Mouse (Mus musculus): ENCODE data around the gene Pax7.

Gene Pax7

DNA sequence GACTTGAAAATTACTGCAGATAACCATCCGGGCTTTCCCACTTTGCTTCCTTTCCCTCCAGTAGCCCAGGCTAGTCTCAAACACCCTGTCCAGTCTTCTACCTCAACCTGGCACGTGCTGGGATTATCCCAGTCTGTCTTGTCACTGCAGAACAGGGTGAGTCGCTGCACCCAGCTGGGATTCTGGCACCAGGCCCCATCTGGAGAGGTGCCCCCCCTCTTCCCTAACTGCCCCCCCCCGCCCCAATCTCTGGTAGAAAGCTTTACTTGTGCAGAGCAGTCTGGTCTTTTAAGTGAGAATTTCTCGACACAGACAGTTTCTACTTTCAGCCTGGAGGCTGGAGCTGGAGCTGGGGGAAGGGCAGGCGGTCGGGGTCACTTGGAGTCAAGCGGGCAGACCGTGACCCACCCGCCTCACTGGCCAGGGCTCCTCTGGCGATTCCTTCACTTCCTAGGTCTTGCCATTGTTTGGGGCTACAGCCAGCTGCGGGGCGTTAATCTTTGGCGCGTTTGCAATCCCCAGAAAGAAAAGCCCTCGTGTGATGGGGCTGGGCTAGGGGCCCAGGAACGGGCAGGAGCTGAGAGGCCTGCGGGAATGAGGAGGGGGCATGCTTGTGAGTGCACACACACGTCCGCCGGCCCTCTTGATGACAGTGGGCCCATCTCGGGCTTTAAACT is 22.4 kb downstream of the Pax7 start:
- no peak for DNase-seq

DNA sequence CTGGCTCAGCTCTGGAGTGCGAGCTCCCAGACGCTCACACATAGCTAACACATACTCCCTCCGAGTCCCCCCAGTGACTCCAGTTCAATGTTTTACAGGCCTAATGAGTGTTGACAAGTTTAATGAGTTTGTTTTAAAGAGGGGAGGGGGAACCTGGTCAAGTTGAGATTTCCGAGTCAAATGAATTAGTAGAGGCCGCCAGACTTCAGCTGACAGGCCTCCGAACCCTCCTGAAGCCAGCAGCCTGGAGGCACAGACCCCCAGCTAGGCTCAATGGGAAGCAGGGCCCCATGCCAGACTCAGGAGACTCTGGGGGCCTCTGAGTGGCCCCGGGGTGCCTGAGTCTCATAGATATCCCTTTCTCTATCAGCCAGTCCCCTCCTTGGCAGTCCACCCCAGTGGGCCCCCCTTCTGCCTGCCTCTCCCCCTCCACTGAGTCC is 23.9 kb downstream of the Pax7 start:
- no peak for DNase-seq

DNA sequence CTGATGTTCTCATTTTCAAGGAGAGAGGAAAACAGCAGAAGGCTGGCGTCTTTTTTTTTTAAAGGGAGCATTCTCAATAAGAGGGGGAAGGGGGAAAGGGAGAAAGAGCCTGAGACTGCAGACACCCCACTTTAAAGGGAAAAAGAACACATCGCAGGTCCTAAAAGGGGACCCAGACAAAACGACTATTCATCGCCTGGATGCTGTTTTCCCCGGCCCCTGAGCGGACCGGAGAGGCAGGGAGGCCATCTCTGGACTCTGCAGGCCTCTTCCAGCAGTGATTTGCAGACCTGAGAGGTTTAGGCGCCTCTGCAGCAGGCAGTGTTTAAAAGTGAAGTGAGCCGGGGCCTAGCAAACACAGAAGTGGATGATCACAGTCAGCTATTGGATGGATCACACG is 25.5 kb downstream of the Pax7 start:
- no peak for DNase-seq

DNA sequence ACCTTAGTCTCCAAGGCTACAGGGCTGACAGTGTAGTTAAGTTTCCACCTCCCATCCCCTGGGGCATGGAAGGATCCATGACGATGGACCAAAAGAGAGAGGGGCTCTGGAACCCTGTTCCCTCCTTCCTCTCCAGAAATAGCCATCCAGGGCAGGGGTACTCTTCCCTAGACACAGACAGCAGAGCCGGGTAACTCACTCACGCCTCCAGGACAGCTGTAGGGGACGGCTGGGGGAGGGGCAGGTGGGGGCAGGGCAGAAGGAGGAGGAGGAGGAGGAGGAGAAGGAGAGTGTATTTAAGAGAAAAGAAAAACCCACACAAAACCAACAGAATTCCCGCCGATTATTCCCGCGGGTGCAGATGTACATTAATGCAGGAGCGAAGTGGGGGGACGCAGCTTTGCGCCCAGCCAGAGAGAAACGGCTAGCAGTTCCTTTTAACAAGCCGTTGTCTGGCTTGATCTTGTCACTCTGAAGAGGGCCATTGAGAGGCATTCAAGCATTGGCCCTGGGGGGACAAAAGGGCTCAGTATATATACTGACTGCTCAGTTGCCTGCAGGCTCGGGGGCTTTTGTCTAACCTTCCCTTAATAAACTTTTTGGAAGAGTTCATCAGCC is 26.0 kb downstream of the Pax7 start:
- DNase-seq = no peak

DNA sequence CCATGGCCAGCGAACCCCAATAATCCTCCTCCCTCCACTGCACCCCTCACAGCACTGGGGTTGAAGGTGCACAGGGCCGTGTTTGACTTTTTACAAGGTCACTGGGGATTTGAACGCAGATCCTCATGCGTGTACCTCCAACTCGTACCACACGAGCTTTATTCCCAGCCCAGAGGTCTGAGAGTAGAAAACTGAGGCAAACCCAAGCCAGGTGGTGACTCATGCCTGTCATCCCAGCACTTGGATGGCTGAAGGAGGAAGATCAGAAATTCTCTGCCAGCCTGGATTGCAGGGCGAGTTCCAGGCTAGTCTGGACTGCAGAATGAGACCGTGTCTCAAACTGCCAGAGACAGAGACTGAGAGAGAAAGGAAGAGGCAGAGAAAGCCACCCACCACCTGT is 28.4 kb downstream of the Pax7 start:
- no peak for DNase-seq

DNA sequence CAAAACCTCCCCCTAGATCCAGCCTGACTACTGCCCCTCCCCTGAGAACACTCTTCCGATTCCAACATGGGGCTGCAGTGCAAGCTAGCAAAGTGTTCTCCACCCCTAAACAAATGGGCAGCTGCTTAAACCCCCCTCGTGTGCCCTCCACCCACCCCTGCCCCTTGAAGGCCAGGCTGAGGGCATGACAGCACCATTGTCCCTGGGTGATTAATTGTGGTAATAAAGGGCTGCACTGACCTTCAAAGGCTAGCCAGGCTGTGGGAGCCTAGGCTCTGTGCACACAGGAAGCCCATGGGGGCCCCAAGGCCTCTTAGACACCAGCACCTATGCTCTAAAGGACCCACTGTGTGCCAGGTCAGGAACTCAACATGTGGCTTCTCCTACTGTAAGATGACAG is 29.3 kb downstream of the Pax7 start:
- no peak for DNase-seq

DNA sequence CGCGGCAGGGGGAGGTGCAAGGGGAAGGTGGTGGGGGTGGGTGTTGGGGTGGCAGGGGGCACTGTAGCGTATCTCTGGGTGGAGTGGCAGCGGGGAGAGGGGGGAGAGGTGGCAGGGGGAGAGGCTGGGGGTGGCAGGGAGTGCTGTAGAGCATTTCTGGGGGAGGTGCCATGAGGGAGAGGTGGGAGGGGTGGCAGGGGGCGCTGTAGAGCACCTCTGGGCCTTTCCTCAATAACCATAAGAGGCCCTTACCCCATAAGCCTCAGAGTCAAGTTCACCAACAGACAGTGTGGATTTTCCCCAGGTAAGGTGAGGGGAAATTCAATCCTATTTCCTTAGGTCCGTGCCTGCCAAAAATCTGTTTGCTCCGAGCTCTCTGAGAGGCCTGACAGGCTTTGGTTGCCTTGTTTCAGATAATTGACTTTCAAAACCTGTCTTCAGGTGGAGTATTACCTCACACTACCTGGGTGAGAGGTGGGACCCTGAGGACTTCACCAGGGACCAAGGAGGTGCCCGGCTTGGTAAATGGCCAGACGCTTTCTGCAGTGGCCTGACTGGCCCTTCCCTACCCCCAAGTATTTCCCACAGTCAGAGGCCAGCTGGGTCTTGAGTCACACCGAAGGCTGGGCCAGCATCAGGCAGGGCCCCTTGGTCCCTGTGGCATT is 33.8 kb downstream of the Pax7 start:
- peak; percentile 64 to 78 for DNase-seq

DNA sequence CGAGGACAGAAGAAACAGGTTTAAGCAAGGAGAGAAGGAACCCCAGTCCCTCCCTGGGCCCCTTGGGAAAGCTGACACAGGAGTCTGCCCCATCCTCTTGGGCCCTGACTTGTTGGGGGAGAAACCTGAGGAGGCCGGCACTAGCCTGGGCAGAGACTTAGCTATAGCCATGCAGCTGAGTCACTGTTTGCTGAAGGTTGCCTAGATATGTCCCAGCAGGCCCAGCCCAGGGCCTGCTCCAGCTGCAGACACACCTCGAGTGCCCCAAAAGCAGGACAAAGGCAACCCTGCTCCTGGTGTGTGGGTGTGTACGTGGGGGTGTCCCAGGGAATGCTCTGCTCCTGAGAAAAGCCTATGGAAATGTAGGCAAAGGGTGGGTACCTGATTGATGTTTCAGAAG is 36.0 kb downstream of the Pax7 start:
- peak; percentile 44 to 64 for DNase-seq

DNA sequence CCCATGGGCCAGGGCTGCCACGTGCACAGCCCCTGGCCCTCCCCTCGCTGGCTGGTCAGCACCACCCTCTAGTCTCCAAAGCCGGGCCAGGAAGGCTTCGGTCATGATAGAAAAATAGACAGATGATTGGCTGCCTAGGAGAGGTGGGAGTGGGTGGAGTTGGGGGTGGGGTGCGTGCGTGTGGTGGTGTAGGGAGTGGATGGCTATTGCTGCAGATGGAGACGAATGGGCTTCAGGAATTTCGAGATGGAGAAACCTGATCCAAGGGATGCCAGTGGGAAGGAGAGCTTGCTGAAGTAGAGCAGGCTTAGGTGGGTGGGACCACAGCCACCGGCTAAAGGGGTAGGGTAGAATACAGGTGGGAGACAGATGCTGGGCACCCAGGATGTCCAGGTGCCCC is 37.2 kb downstream of the Pax7 start:
- no peak for DNase-seq

DNA sequence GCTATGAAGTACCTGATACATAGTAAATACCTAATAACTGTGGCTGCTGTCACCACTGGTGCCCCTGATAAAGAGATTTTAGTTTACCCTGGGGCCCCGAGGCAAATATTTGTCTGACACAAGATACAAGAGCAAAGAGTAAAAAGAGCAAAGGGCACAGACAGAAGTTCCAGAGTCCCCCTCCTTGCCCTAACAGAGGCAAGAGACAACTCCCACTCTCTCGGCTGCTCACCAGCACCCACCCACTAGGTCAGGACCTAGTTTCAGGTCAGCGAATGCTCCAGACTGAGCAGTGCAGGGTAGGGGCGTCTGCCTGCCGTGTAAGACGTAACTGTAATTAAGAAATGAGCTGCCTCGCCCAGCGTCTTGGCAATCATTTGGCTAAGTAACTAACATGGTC is 42.2 kb downstream of the Pax7 start:
- no peak for DNase-seq

DNA sequence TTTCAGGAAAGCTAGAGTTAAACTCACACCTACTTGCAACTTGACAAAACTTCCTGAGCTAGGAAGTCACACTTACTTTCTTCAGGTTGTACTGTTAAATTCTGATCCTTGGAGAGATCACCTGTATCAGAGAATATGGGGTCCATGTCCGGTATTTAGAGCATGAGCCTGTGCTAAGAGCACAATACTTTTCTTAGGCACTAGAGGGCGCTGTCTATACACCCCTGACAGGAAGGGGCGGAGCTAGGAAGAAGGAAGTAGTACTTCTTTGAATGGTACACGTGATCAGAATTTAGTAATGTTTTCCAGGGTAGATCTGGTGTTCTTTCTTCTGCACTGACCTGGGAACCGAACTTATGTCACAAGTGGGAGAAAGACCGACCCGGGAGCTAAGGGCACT is 43.6 kb downstream of the Pax7 start:
- DNase-seq = peak in 1 of 2 experiments; percentile 7

DNA sequence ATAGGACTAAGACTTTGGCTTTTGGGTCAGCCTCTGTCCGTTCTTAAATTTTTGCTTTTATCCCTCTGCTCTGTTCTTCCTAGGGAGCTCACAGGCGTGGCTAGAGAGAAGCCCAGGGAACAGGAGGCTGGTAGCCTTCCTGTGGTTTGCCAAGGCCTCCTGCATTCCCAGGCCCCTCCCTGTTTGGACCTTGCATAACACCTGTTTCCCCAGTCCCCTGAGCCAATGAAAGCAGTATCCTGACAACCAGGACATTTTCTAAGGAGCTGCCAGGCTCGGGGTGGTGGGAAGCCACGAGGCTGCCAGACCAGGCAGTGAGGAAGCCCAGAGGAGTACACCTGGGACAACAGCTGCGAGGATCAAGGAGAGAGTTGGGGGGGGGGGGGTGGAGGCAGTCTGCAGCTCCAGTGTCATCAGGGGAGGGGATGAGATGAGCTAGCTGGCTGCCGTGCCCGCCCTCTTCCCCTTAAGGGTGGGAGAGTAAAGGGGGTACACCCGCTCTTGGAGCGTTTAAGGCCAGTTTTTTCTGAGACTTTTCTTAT is 50.3 kb downstream of the Pax7 start:
- peak; percentile 51 to 69 for DNase-seq

DNA sequence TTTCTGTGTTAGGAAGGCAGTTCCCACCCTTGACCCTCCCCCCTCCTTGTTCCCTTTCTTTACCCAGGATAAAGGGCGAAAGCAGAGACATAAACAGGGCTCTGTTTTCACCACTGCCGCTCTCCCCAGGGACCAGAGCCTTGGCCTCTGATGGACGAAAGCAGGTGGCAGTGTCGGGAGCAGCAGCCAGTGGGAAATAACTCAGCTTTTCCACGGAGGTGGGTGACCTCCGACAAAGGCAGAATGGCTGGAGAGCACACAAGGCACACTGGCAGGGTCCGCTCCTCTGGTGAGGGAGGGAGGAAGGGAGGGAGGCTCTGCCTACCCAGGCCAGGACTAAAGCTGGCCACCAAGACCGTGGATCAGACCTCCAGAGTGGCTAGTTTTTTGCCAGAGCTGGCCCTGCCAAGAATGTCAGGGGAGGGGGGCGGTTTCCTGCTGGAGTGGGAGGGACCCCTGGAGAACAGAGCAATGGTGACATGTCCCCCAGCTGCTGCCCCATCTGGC is 62.1 kb downstream of the Pax7 start:
- DNase-seq = no peak

DNA sequence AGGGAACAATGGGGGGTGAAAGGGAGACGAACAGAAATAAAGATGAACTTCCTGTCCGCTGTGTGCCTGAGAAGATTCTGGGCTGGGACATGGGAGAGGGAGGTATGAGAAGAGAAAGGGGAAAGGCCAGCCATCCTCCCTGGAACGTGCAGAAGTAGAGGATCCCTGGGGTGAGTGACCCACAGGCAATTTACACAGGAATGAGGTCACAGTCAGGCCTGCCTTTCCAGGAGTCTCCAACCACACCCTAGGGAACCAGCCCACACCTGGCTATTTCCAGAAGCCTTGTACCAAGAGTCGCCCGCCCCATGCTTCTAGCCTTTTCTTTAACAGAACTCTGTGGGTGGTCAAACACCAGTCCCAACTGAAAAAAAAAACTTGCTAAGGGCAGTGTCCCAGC is 65.5 kb downstream of the Pax7 start:
- DNase-seq = no peak

DNA sequence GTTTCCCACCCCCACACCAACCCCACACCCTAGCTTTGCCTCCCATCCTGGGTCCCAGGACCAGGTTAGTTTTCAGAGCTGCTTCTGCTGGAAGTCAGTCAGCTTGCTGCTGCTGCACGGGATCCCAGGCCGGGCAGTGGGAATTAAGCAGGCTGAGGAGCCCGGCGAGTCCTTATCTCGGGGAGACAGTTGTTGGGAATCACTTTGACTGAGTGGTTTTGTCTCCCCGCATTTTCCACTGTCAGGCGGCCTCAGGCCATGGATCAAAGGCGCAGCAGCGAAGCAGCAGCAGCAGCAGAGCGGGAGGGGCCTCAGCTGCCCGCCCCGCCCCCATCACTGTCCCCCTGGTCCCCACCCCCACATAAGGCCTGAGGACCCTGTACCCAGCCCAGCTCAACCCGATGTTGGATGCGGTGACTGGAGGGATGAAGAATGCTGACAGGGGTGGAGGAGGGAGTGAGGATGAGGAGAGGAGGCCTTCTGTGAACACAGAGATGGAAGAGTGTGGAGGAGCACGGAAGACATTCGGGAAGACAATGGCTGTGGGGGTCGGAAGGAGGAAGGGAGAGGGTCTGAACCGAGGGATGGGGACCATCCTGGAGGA is 66.1 kb downstream of the Pax7 start:
- DNase-seq = no peak

DNA sequence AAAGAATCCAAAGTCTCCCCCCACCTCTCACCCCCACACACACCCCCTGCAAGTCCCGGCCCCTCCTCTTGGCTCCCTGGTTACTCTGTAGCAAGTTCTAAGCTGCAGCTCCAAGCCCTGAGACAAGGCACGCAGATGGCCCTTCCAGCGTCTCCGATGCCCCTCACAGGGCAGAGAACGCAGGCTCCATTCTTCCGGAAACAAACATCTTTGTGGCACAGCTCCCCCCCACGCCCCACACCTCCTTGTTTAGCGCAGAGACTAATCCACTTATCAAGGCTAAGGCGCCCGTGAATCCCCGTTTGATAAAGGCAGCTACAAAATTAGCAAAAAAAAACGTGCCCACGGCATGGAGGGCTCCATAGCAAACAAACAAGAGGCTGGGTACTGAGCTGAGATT is 71.4 kb downstream of the Pax7 start:
- no peak for DNase-seq

DNA sequence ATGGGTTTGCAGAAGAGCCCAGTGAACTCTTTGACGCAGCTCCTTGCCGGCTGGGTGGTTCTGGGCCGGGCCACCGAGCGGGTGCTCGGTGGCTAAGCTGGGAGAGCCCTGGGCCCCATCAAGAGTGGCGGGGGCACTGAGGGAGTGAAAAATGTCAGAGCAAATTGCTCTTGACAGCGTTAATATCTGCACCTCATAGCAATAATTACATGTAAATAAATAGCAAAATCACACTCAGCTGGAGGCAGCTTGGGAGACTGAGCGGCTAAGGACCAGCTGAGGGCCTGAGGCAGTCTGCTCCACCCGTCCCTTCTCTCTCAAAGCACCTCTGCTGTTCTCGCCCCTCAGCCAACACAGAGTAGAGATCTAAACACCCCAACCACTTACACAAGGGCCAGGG is 72.6 kb downstream of the Pax7 start:
- no peak for DNase-seq

DNA sequence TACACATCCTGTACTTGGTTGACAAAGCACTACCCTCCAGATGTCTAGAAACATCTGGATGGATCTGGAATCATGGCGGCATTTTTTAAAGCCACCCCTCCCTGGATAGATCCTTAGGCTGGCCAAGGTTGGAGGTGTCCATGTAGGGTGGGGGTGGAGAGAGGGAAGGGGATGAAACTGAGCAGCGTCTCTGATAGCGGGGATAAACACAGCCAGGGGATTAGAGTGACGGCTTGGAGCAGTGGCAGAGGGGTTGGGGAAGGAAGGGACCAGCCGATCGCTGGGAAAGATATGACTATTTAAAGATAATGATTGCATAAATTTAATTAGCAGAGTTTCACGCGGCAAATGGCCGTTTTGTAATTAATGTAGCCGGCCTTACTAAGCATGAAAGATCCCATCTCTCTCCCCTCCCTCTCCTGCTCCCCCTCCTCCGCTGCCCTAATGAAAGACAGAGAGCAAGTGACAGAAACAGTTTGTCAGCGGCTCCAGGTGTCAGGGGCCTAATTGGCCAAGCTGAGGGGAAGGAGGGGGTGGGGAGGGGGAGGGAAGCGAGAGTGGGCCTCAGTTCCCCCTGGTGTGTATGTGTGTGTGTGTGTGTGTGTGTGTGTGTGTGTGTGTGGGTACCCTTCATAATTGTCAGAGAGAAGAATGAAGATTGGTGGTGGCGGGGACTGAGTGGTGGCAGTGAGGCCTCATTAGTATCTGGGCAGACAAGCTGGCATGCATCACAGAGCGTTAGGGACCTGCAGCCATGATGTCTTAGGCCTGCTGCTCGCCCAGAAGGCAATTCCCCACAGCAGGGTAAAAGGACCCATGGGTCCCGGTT is 74.6 kb downstream of the Pax7 start:
- DNase-seq = no peak

DNA sequence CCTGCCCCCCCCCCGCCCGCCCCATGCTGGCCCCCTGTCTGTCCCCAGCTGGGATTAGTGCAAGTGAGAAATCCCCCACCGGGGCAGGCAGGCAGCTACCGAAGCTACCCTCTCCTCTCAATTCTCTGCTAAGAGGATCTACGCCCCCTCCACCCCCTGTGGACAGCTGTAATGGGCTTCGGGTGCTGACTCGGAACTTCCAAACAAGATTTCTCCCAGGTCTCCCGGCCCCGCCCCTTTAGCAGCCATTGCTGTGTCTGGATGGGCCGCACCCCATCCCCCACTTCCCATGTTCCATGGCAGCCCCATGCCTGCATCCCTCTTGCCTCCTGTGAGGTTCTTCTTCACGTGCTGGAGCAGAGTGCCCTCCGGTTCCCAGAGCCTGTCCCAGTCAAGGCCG is 76.4 kb downstream of the Pax7 start:
- DNase-seq = no peak

DNA sequence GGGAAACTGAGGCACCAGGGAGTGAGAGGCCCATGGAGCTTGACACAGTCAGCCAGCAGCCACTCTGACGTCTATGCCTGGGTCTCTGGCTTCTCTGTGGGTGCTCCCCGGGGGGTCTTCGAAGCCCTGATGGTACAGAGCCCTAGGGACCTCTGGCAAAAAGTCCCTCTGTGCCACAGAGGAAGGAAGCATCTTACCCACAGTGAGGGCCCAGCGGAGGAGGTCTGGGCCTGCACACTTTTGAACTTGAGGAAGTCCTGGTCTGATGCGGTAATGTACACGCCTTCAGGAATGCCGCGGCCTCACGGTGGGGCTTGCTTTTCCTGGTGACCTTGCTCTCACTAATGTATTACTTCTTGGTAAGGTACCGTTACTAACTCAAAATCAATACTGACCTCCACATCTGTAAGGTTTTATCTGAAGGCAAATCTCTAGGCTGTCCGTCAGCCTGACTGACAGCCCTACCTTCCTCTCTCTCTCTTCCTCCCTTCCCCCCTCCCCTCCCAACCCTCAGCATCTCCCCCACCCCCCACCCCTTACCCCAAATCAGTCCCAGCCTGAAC is 79.1 kb downstream of the Pax7 start:
- DNase-seq = no peak

DNA sequence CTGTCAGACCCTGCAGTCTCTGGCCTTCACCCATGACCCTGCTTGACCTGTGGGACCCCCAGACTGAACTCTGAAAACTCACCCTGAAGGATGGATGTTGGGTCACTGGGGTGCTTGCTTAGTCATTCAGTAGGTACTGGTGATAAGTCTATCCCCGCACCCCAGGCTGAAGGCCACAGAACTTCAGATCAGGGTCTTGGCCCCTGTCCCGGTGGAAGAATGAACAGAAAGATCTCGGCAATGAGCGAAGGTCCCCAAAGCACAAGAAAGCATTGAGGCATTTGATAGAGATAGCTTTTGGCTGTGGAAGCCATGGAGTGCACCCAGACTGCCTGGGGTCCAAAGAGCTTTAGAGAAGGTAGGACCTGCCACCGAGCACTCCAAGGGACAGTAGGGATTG is 82.4 kb downstream of the Pax7 start:
- DNase-seq = no peak
